ENCODE assay signal across 26 mouse cellular contexts in the genomic region with DNA sequence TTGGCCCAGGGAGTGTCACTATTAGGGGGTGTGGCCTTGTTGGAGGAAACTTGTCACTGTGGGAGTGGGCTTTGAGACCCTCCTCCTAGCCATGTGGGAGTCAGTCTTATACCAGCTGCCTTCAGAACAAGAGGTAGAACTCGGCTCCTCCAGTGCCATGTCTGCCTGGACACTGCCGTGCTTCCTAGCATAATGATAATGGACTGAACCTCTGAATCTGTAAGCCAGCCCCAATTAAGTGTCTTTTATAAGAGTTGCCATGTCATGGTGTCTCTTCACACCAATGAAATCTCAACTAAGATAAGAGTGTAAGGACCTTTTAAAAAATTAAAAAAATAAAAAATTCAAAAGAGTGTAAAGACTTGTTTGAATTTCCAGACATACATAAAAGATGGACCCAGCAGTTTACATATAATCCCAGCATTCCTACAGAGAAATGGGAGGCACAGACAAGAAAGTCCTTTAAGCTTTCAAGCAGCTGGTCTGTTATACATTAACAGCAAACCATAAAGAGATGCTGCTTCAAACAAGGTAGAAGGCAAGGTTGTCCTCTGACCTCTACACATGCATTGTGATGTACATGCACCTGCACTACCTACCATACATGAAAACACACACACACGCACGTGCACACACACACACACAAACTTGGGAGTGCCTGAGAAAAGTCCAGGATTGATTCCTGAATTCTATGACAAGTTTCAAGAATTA.
"Had no signal": no experiment of that assay in that cellular context is flagged by ENCODE, and none has a peak within 500 bp of the region (broad histone marks: within the 10 kb centered on the region; RNA-seq: fewer than 3 reads in every experiment).

No protein-coding gene starts in this region.

- H3K4me3 ChIP-seq: gastrocnemius, adult 2 months; heart, embryonic 10.5 days; heart, embryonic 12.5 days; hindbrain, embryonic 10.5 days; hindbrain, embryonic 12.5 days; kidney, embryonic 15.5 days; layer of hippocampus, adult 2 months; limb, embryonic 13.5 days; limb, embryonic 15.5 days; liver, embryonic 12.5 days had no signal

- DNase-seq: gastrocnemius, adult 2 months; gastrocnemius, postnatal 10 days; gastrocnemius, postnatal 25 days; heart, adult 18-20 months; heart, postnatal 10 days; heart, postnatal 4 days; kidney, adult 11 months; kidney, adult 2 months; kidney, adult 9 months; kidney, postnatal 10 days; kidney, postnatal 36 days; layer of hippocampus, postnatal 36 days; left cerebral cortex, postnatal 4 days had no signal

- ATAC-seq: hindbrain, embryonic 16.5 days; inflammation-experienced regulatory T-cells, adult 6 months; liver, embryonic 12.5 days had no signal

- H3K27ac ChIP-seq: gastrocnemius, adult 2 months; heart, embryonic 10.5 days; hindbrain, embryonic 10.5 days; hindbrain, embryonic 12.5 days; hindbrain, embryonic 14.5 days; kidney, embryonic 15.5 days; layer of hippocampus, adult 2 months; limb, embryonic 13.5 days; limb, embryonic 15.5 days; liver, embryonic 12.5 days; liver, embryonic 14.5 days had no signal

- H3K27me3 ChIP-seq: heart, embryonic 12.5 days; hindbrain, embryonic 12.5 days; kidney, embryonic 15.5 days; limb, embryonic 13.5 days; limb, embryonic 15.5 days; liver, embryonic 12.5 days had no signal

- H3K9me3 ChIP-seq: heart, embryonic 10.5 days; heart, embryonic 12.5 days; hindbrain, embryonic 10.5 days; hindbrain, embryonic 12.5 days; kidney, embryonic 15.5 days; limb, embryonic 13.5 days; limb, embryonic 15.5 days; liver, embryonic 12.5 days had no signal

- H3K4me1 ChIP-seq: heart, embryonic 10.5 days; heart, embryonic 12.5 days; hindbrain, embryonic 10.5 days; hindbrain, embryonic 12.5 days; kidney, embryonic 15.5 days; limb, embryonic 13.5 days; limb, embryonic 15.5 days; liver, embryonic 12.5 days had no signal

- H3K4me2 ChIP-seq: heart, embryonic 12.5 days; hindbrain, embryonic 12.5 days; hindbrain, embryonic 14.5 days; kidney, embryonic 15.5 days; limb, embryonic 13.5 days; limb, embryonic 15.5 days; liver, embryonic 12.5 days had no signal

- H3K9ac ChIP-seq: heart, embryonic 12.5 days; hindbrain, embryonic 12.5 days; hindbrain, embryonic 14.5 days; kidney, embryonic 15.5 days; limb, embryonic 13.5 days; limb, embryonic 15.5 days; liver, embryonic 12.5 days; liver, embryonic 14.5 days had no signal

- H3K36me3 ChIP-seq: limb, embryonic 15.5 days; liver, embryonic 12.5 days had no signal
